Mouse (Mus musculus) liver, embryonic 14.5 days (tissue): ENCODE data around the gene Ddx43. TPM values are rescaled to one million over a fixed set of nuclear protein-coding genes. Genes with fewer than 3 reads are reported as not detected.

Experiments
- ATAC-seq: fragments of 200-750 bp; cut with Nextera tagmentation; 2 replicates; pipeline ENCODE4 v1.8.0; 2017; ENCODE audit warnings: moderate number of reproducible peaks, mild to moderate bottlenecking, moderate library complexity; ENCODE audit not compliant: insufficient read depth
- DNase-seq, 3 experiments: peaks; one replicate each; pipeline ENCODE4 v3.0.0-alpha.2; 2012 to 2013; ENCODE audit warnings: low read depth in 3 of 3, low spot score in 3 of 3
- H3K27ac ChIP-seq: fragments of 300-500 bp; sonication (generic); 2 replicates; pipeline ENCODE4 v1.5.1; 2014; ENCODE audit warnings: moderate library complexity, mild to moderate bottlenecking, control low read depth, inconsistent platforms
- H3K27me3 ChIP-seq: fragments of 300-500 bp; sonication (generic); 2 replicates; pipeline ENCODE4 v1.6.1; 2014; ENCODE audit warnings: mild to moderate bottlenecking, low read length, moderate library complexity; ENCODE audit not compliant: control insufficient read depth, insufficient read depth
- H3K36me3 ChIP-seq: fragments of 300-500 bp; sonication (generic); replicated peaks from 2 replicates; pipeline ENCODE4 v1.6.1; 2014; ENCODE audit warnings: low read depth; ENCODE audit not compliant: control insufficient read depth, insufficient read depth
- H3K4me1 ChIP-seq, 2 experiments: fragments of 200-500 bp in 1 of 2; fragments of 300-500 bp in 1 of 2; sonication (generic) in 1 of 2; replicated peaks; 2 replicates each; pipeline ENCODE4 v1.6.1; 2012 to 2014; ENCODE audit warnings: antibody characterized with exemption in 1 of 2, inconsistent platforms in 1 of 2, low read length in 1 of 2; ENCODE audit not compliant: control insufficient read depth in 2 of 2, insufficient read depth in 2 of 2
- H3K4me2 ChIP-seq: fragments of 300-500 bp; sonication (generic); 2 replicates; pipeline ENCODE4 v1.6.1; 2014; ENCODE audit warnings: low read depth, mild to moderate bottlenecking, control low read depth, moderate library complexity
- H3K4me3 ChIP-seq, 2 experiments: fragments of 200-500 bp in 1 of 2; fragments of 300-500 bp in 1 of 2; sonication (generic) in 1 of 2; 2 replicates each; pipeline ENCODE4 v1.5.1; 2012 to 2014; ENCODE audit warnings: low read depth in 2 of 2, low read length in 2 of 2, mild to moderate bottlenecking in 2 of 2, control low read depth in 1 of 2, inconsistent platforms in 1 of 2, moderate library complexity in 1 of 2; ENCODE audit not compliant: insufficient read depth in 1 of 2
- H3K9ac ChIP-seq: fragments of 300-500 bp; sonication (generic); replicated peaks from 2 replicates; pipeline ENCODE4 v1.6.1; 2014; ENCODE audit warnings: mild to moderate bottlenecking, control low read depth, moderate library complexity
- H3K9me3 ChIP-seq: fragments of 300-500 bp; sonication (generic); 2 replicates; pipeline ENCODE4 v1.6.1; 2016; ENCODE audit warnings: low read length, mixed read lengths; ENCODE audit not compliant: control insufficient read depth
- CTCF ChIP-seq: IDR thresholded peaks from 2 replicates; pipeline ENCODE4 v1.5.1; 2016; ENCODE audit warnings: antibody characterized with exemption, low read depth, control low read depth
- EP300 ChIP-seq: IDR thresholded peaks from 2 replicates; pipeline ENCODE4 v1.6.1; 2016; ENCODE audit warnings: antibody characterized with exemption, low read depth
- WGBS: fragments of 180-500 bp; shearing (Covaris S2); extraction: QIAGEN DNeasy Blood & Tissue Kit; methylation state at CpG from one replicate; pipeline ENCODE4 v1.1.7; 2014; ENCODE audit not compliant: insufficient replicate concordance; 5-methylcytosine and 5-hydroxymethylcytosine counted together
- polyA plus RNA-seq, 2 experiments: library from polyadenylated mRNA; depleted of rRNA in 1 of 2; stranded (reverse) in 1 of 2; unstranded in 1 of 2; fragments of >200 nt; fragmentation: Nextera tagmentation in 1 of 2; extraction: Ambion mirVana in 1 of 2; gene quantifications; 2 replicates each; pipeline versions ENCODE4 v1.2.1 to v1.2.3; 2012 to 2014

Gene Ddx43
- polyA plus RNA-seq, 2 experiments: 0.02 TPM; not detected in 1

GRCm38 (mm10) chr9:78428185-78428584 is 32.6 kb downstream of the Ddx43 start:
- Histone ChIP-seq H3K27me3 (no peaks in the 10 kb centered on the region), H3K4me2 (peak overlapping the region; percentile 63), H3K27ac (no peak overlapping the region), H3K9ac (no peak overlapping the region), H3K9me3 (no peaks in the 10 kb centered on the region), H3K4me1 (peaks cover 0 to 6% of the 10 kb centered on the region in 2 experiments; a peak in 2 of 4 replicates), H3K36me3 (no peaks in the 10 kb centered on the region), H3K4me3 (no peak overlapping the region)
- no peak for TF ChIP-seq CTCF
- DNase-seq (no peak), ATAC-seq (no peak)
- WGBS: 20% methylated on average over 6 of the region's 6 CpGs

GRCm38 (mm10) chr9:78428870-78429432 is 33.4 kb downstream of the Ddx43 start:
- no peak for ATAC-seq
- WGBS: 62% methylated on average over 4 of the region's 4 CpGs
- H3K27ac ChIP-seq: no peak overlapping the region

GRCm38 (mm10) chr9:78429551-78429950 is 34.0 kb downstream of the Ddx43 start:
- no peak overlapping the region for H3K27ac ChIP-seq
- no peak for DNase-seq
- no peak overlapping the region for H3K9ac ChIP-seq
- no peaks in the 10 kb centered on the region for H3K36me3 ChIP-seq
- no peaks in the 10 kb centered on the region for H3K27me3 ChIP-seq
- no peaks in the 10 kb centered on the region for H3K9me3 ChIP-seq
- WGBS: 57% methylated on average over 2 of the region's 2 CpGs
- H3K4me2 ChIP-seq: no peak overlapping the region
- TF ChIP-seq CTCF (no peak), EP300 (no peak)
- no peak overlapping the region for H3K4me3 ChIP-seq
- ATAC-seq: no peak
- H3K4me1 ChIP-seq: peaks cover 0 to 6% of the 10 kb centered on the region in 2 experiments; a peak in 2 of 4 replicates

More at GRCm38 (mm10) chr9:78428870-78429432, 33.4 kb downstream of the Ddx43 start:
- no peak for TF ChIP-seq CTCF
- TF ChIP-seq EP300: no peak
- Histone ChIP-seq H3K36me3 (no peaks in the 10 kb centered on the region), H3K4me3 (no peak overlapping the region), H3K4me1 (peaks cover 0 to 6% of the 10 kb centered on the region in 2 experiments; a peak in 2 of 4 replicates), H3K27me3 (no peaks in the 10 kb centered on the region), H3K9ac (no peak overlapping the region), H3K9me3 (no peaks in the 10 kb centered on the region), H3K4me2 (no peak overlapping the region)
- no peak for DNase-seq

GRCm38 (mm10) chr9:78430486-78430885 is 34.9 kb downstream of the Ddx43 start:
- H3K27me3 ChIP-seq: no peaks in the 10 kb centered on the region
- H3K9ac ChIP-seq: no peak overlapping the region
- H3K4me2 ChIP-seq: no peak overlapping the region
- TF ChIP-seq EP300: no peak
- TF ChIP-seq CTCF: no peak
- no peak overlapping the region for H3K4me3 ChIP-seq
- no peaks in the 10 kb centered on the region for H3K36me3 ChIP-seq
- H3K27ac ChIP-seq: no peak overlapping the region
- ATAC-seq (no peak), DNase-seq (no peak)
- peaks cover 0 to 6% of the 10 kb centered on the region in 2 experiments; a peak in 2 of 4 replicates for H3K4me1 ChIP-seq
- WGBS: 54% methylated on average over 6 of the region's 6 CpGs
- H3K9me3 ChIP-seq: no peaks in the 10 kb centered on the region

- peaks cover 0 to 6% of the 10 kb centered on the region in 2 experiments; a peak in 2 of 4 replicates for H3K4me1 ChIP-seq
- ATAC-seq (no peak), DNase-seq (no peak)
- no peak overlapping the region for H3K4me2 ChIP-seq
- H3K9me3 ChIP-seq: no peaks in the 10 kb centered on the region
- WGBS: 65% methylated on average over 5 of the region's 5 CpGs
- no peak overlapping the region for H3K9ac ChIP-seq
- no peak overlapping the region for H3K27ac ChIP-seq
- H3K36me3 ChIP-seq: no peaks in the 10 kb centered on the region
- no peak overlapping the region for H3K4me3 ChIP-seq
- no peaks in the 10 kb centered on the region for H3K27me3 ChIP-seq
- TF ChIP-seq EP300: no peak
- peak; percentile 34 for TF ChIP-seq CTCF
Measured at GRCm38 (mm10) chr9:78432471-78432870, 36.9 kb downstream of the Ddx43 start.
